Mouse (Mus musculus) embryonic facial prominence, embryonic 13.5 days (tissue): ENCODE measurements around the gene Kcnip2. TPM values are rescaled to one million over a fixed set of nuclear protein-coding genes. Genes with fewer than 3 reads are reported as not detected.

Experiments
- ATAC-seq: fragments of 200-750 bp; cut with Nextera tagmentation; 2 replicates; pipeline ENCODE4 v1.8.0; 2017; ENCODE audit warnings: low read depth; ENCODE audit not compliant: insufficient number of reproducible peaks, insufficient read depth, low FRiP score, low TSS enrichment
- H3K27ac ChIP-seq: fragments of 300-500 bp; sonication (generic); 2 replicates; pipeline ENCODE4 v1.5.1; 2015; ENCODE audit warnings: moderate library complexity, mild to moderate bottlenecking, inconsistent platforms
- H3K27me3 ChIP-seq: fragments of 300-500 bp; sonication (generic); 2 replicates; pipeline ENCODE4 v1.6.1; 2015; ENCODE audit warnings: mild to moderate bottlenecking, inconsistent platforms
- H3K36me3 ChIP-seq: fragments of 300-500 bp; sonication (generic); 2 replicates; pipeline ENCODE4 v1.6.1; 2015; ENCODE audit warnings: mild to moderate bottlenecking, inconsistent platforms
- H3K4me1 ChIP-seq: fragments of 300-500 bp; sonication (generic); 2 replicates; pipeline ENCODE4 v1.6.1; 2015; ENCODE audit warnings: inconsistent platforms
- H3K4me2 ChIP-seq: fragments of 300-500 bp; sonication (generic); 2 replicates; pipeline ENCODE4 v1.6.1; 2015; ENCODE audit warnings: moderate library complexity, mild to moderate bottlenecking, inconsistent platforms
- H3K4me3 ChIP-seq: fragments of 300-500 bp; sonication (generic); 2 replicates; pipeline ENCODE4 v1.5.1; 2015; ENCODE audit warnings: mild to moderate bottlenecking, inconsistent platforms
- H3K9ac ChIP-seq: fragments of 300-500 bp; sonication (generic); 2 replicates; pipeline ENCODE4 v1.6.1; 2015; ENCODE audit warnings: mild to moderate bottlenecking, inconsistent platforms
- H3K9me3 ChIP-seq: fragments of 300-500 bp; sonication (generic); 2 replicates; pipeline ENCODE4 v1.6.1; 2016; ENCODE audit warnings: inconsistent platforms
- WGBS: fragments of 180-500 bp; shearing (Covaris S2); methylation state at CpG from one replicate; pipeline ENCODE4 v1.1.7; 2015; ENCODE audit warnings: mixed read lengths; 5-methylcytosine and 5-hydroxymethylcytosine counted together
- polyA plus RNA-seq: library from polyadenylated mRNA; unstranded; fragments of >200 nt; fragmentation: Nextera tagmentation; extraction: Ambion mirVana; gene quantifications from 2 replicates; pipeline ENCODE4 v1.2.1, GENCODE M21; 2015

Gene Kcnip2
- polyA plus RNA-seq, 1 experiment from 2014 or later = 1.3 TPM

GRCm38 (mm10) chr19:45789365-45789764 is 26.5 kb downstream of the Kcnip2 start:
- Histone ChIP-seq H3K9me3 (no peaks in the 10 kb centered on the region), H3K4me3 (no peak overlapping the region), H3K36me3 (no peaks in the 10 kb centered on the region), H3K4me1 (no peaks in the 10 kb centered on the region), H3K9ac (no peak overlapping the region), H3K27ac (no peak overlapping the region), H3K4me2 (no peak overlapping the region), H3K27me3 (no peaks in the 10 kb centered on the region)
- 80% methylated on average over 7 of the region's 7 CpGs for WGBS
- ATAC-seq = no peak

- Histone ChIP-seq H3K4me2 (no peak overlapping the region), H3K9me3 (no peaks in the 10 kb centered on the region), H3K4me1 (peaks cover 3% of the 10 kb centered on the region; the same call in 1 of the 2 replicates), H3K4me3 (no peak overlapping the region), H3K9ac (no peak overlapping the region), H3K27me3 (no peaks in the 10 kb centered on the region), H3K27ac (no peak overlapping the region), H3K36me3 (no peaks in the 10 kb centered on the region)
- WGBS = 50% methylated on average over 4 of the region's 4 CpGs
- no peak for ATAC-seq
Measured at GRCm38 (mm10) chr19:45788337-45788736, 27.5 kb downstream of the Kcnip2 start.

- WGBS = 66% methylated on average over 3 of the region's 3 CpGs
- no peak overlapping the region for H3K4me3 ChIP-seq
- H3K27me3 ChIP-seq = no peaks in the 10 kb centered on the region
- no peak overlapping the region for H3K27ac ChIP-seq
- H3K4me1 ChIP-seq = peaks cover 3% of the 10 kb centered on the region; the same call in 1 of the 2 replicates
- no peak overlapping the region for H3K4me2 ChIP-seq
- H3K36me3 ChIP-seq = no peaks in the 10 kb centered on the region
- H3K9ac ChIP-seq = no peak overlapping the region
- no peak for ATAC-seq
- H3K9me3 ChIP-seq = no peaks in the 10 kb centered on the region
Measured at GRCm38 (mm10) chr19:45787450-45787849, 28.4 kb downstream of the Kcnip2 start.

- peaks cover 16% of the 10 kb centered on the region for H3K4me1 ChIP-seq
- H3K27me3 ChIP-seq = no peaks in the 10 kb centered on the region
- 54% methylated on average over 3 of the region's 3 CpGs for WGBS
Measured at GRCm38 (mm10) chr19:45785470-45785869, 30.4 kb downstream of the Kcnip2 start.

GRCm38 (mm10) chr19:45783933-45784576 is 31.8 kb downstream of the Kcnip2 start:
- H3K27me3 ChIP-seq = no peaks in the 10 kb centered on the region
- no peaks in the 10 kb centered on the region for H3K9me3 ChIP-seq
- H3K4me1 ChIP-seq = peaks cover 28% of the 10 kb centered on the region
- peak overlapping the region; percentile 99 for H3K4me3 ChIP-seq
- peaks cover 12% of the 10 kb centered on the region for H3K36me3 ChIP-seq
- WGBS = 30% methylated on average over 17 of the region's 17 CpGs
- peak overlapping the region; percentile 58 for H3K9ac ChIP-seq
- peak overlapping the region; percentile 62 for H3K4me2 ChIP-seq
- ATAC-seq = no peak; the same call in 1 of the 2 replicates
- peak overlapping the region; percentile 41 for H3K27ac ChIP-seq

More at GRCm38 (mm10) chr19:45785470-45785869, 30.4 kb downstream of the Kcnip2 start:
- no peak overlapping the region for H3K9ac ChIP-seq
- no peak overlapping the region for H3K4me3 ChIP-seq
- no peaks in the 10 kb centered on the region for H3K9me3 ChIP-seq
- ATAC-seq = no peak
- H3K36me3 ChIP-seq = 0 out of 2 replicates have a peak, but pooled peaks cover 4% of the 10 kb centered on the region
- H3K27ac ChIP-seq = no peak overlapping the region
- H3K4me2 ChIP-seq = no peak overlapping the region

- peak within 1 kb of the TSS; percentile 99 for H3K4me3 ChIP-seq
- H3K4me2 ChIP-seq = peak within 1 kb of the TSS; percentile 62
- peak; percentile 97 for ATAC-seq
- peak within 1 kb of the TSS; percentile 98 for H3K9ac ChIP-seq
- H3K27me3 ChIP-seq = no peaks in the 10 kb centered on the region
- peak within 1 kb of the TSS; percentile 98 for H3K27ac ChIP-seq
- H3K9me3 ChIP-seq = no peaks in the 10 kb centered on the region
- H3K4me1 ChIP-seq = peaks cover 28% of the 10 kb centered on the region
- peaks cover 18% of the 10 kb centered on the region for H3K36me3 ChIP-seq
- WGBS = under 1% methylated on average over 69 of the region's 71 CpGs
Measured at GRCm38 (mm10) chr19:45783181-45783932, 32.5 kb downstream of the Kcnip2 start, which contains the start of gene Mgea5. Gene Mgea5 (minus strand): TSS chr19:45783837.

GRCm38 (mm10) chr19:45782315-45783001 is 33.4 kb downstream of the Kcnip2 start:
- Histone ChIP-seq H3K4me1 (peaks cover 28% of the 10 kb centered on the region), H3K27ac (peak overlapping the region; percentile 98), H3K36me3 (peaks cover 27% of the 10 kb centered on the region), H3K27me3 (no peaks in the 10 kb centered on the region), H3K9ac (peak overlapping the region; percentile 98), H3K4me3 (peak overlapping the region; percentile 99), H3K9me3 (no peaks in the 10 kb centered on the region), H3K4me2 (peak overlapping the region; percentile 62)
- WGBS = under 1% methylated on average over 36 of the region's 36 CpGs
- peak; percentile 34 for ATAC-seq

GRCm38 (mm10) chr19:45781676-45782075 is 34.2 kb downstream of the Kcnip2 start:
- H3K27me3 ChIP-seq = no peaks in the 10 kb centered on the region
- H3K9ac ChIP-seq = no peak overlapping the region
- WGBS = 60% methylated on average over 8 of the region's 8 CpGs
- H3K36me3 ChIP-seq = peaks cover 33% of the 10 kb centered on the region
- no peak for ATAC-seq
- peaks cover 28% of the 10 kb centered on the region for H3K4me1 ChIP-seq
- no peaks in the 10 kb centered on the region for H3K9me3 ChIP-seq
- H3K4me3 ChIP-seq = peak overlapping the region; percentile 99
- no peak overlapping the region for H3K27ac ChIP-seq
- peak overlapping the region; percentile 62 for H3K4me2 ChIP-seq

GRCm38 (mm10) chr19:45780350-45780915 is 35.4 kb downstream of the Kcnip2 start:
- Histone ChIP-seq H3K4me1 (peaks cover 28% of the 10 kb centered on the region), H3K4me3 (peak overlapping the region; percentile 99; the same call in 1 of the 2 replicates), H3K27ac (no peak overlapping the region), H3K27me3 (no peaks in the 10 kb centered on the region), H3K9me3 (no peaks in the 10 kb centered on the region), H3K4me2 (peak overlapping the region; percentile 62), H3K9ac (peak overlapping the region; percentile 53), H3K36me3 (peaks cover 46% of the 10 kb centered on the region)
- no peak for ATAC-seq
- WGBS = 88% methylated on average over 13 of the region's 13 CpGs

- 83% methylated on average over 2 of the region's 2 CpGs for WGBS
- Histone ChIP-seq H3K9ac (no peak overlapping the region), H3K4me1 (peaks cover 12% of the 10 kb centered on the region), H3K36me3 (peaks cover 90% of the 10 kb centered on the region), H3K4me2 (no peak overlapping the region), H3K9me3 (no peaks in the 10 kb centered on the region), H3K27me3 (no peaks in the 10 kb centered on the region), H3K27ac (no peak overlapping the region), H3K4me3 (no peak overlapping the region)
- ATAC-seq = no peak
Measured at GRCm38 (mm10) chr19:45775486-45775885, 40.4 kb downstream of the Kcnip2 start.

- WGBS = 92% methylated on average over 5 of the region's 5 CpGs
- H3K9me3 ChIP-seq = no peaks in the 10 kb centered on the region
Measured at GRCm38 (mm10) chr19:45771501-45771900, 44.4 kb downstream of the Kcnip2 start.

More at GRCm38 (mm10) chr19:45771501-45771900, 44.4 kb downstream of the Kcnip2 start:
- H3K4me1 ChIP-seq = no peaks in the 10 kb centered on the region
- no peak for ATAC-seq
- no peak overlapping the region for H3K4me2 ChIP-seq
- H3K27ac ChIP-seq = no peak overlapping the region
- no peaks in the 10 kb centered on the region for H3K27me3 ChIP-seq
- no peak overlapping the region for H3K4me3 ChIP-seq
- peaks cover 97% of the 10 kb centered on the region for H3K36me3 ChIP-seq
- no peak overlapping the region for H3K9ac ChIP-seq
